Mouse (Mus musculus): ENCODE data around the gene Epb41l2. TPM values are rescaled to one million over a fixed set of nuclear protein-coding genes. Genes with fewer than 3 reads are reported as not detected.

Epb41l2 gene
- polyA plus RNA-seq, 1 experiment from 2014 or later, result 93.2 TPM

GRCm38 (mm10) chr10:25369691-25370090, 10.1 kb downstream of the Epb41l2 start:
- no peak for ATAC-seq (ENCODE audit: low FRiP score, low read depth)
- H3K4me1 ChIP-seq, result peaks cover 93% of the 10 kb centered on the region
- no peak overlapping the region for H3K27ac ChIP-seq
- H3K27me3 ChIP-seq, result no peaks in the 10 kb centered on the region
- H3K4me2 ChIP-seq (replicated peaks), result peak overlapping the region; percentile 4; the same call in 1 of the 2 replicates
- 56% methylated on average over 9 of the region's 9 CpGs for WGBS
- H3K9me3 ChIP-seq, result no peaks in the 10 kb centered on the region
- H3K4me3 ChIP-seq, result no peak overlapping the region
- no peak overlapping the region for H3K9ac ChIP-seq
- no peaks in the 10 kb centered on the region for H3K36me3 ChIP-seq

- Histone ChIP-seq H3K27me3 (no peaks in the 10 kb centered on the region), H3K36me3 (no peaks in the 10 kb centered on the region)
Observed at GRCm38 (mm10) chr10:25371336-25371735, 11.7 kb downstream of the Epb41l2 start.

GRCm38 (mm10) chr10:25371915-25372371, 12.3 kb downstream of the Epb41l2 start:
- no peaks in the 10 kb centered on the region for H3K27me3 ChIP-seq
- H3K27ac ChIP-seq, result peak overlapping the region; percentile 80; the same call in 1 of the 2 replicates
- no peaks in the 10 kb centered on the region for H3K36me3 ChIP-seq
- H3K4me3 ChIP-seq, result no peak overlapping the region
- H3K9me3 ChIP-seq, result no peaks in the 10 kb centered on the region
- H3K4me2 ChIP-seq (replicated peaks), result peak overlapping the region; percentile 51
- peaks cover 87% of the 10 kb centered on the region for H3K4me1 ChIP-seq
- H3K9ac ChIP-seq, result no peak overlapping the region
- peak; percentile 89 for ATAC-seq (ENCODE audit: low FRiP score, low read depth)
- WGBS, result 3% methylated on average over 3 of the region's 3 CpGs

More at GRCm38 (mm10) chr10:25371336-25371735, 11.7 kb downstream of the Epb41l2 start:
- Histone ChIP-seq H3K27ac (peak overlapping the region; percentile 85), H3K4me2 (replicated peaks) (peak overlapping the region; percentile 51), H3K4me1 (peaks cover 90% of the 10 kb centered on the region), H3K9me3 (no peaks in the 10 kb centered on the region), H3K9ac (no peak overlapping the region), H3K4me3 (no peak overlapping the region)
- no peak for ATAC-seq (ENCODE audit: low FRiP score, low read depth)
- 25% methylated on average over 2 of the region's 2 CpGs for WGBS

GRCm38 (mm10) chr10:25372510-25373148, 13.0 kb downstream of the Epb41l2 start:
- Histone ChIP-seq H3K4me1 (peaks cover 80% of the 10 kb centered on the region), H3K36me3 (peaks cover 5% of the 10 kb centered on the region), H3K27me3 (no peaks in the 10 kb centered on the region), H3K4me3 (no peak overlapping the region), H3K9ac (0 out of 2 replicates have a peak overlapping the region, but pooled peaks have one; percentile 25), H3K27ac (peak overlapping the region; percentile 80; the same call in 1 of the 2 replicates), H3K4me2 (replicated peaks) (peak overlapping the region; percentile 51), H3K9me3 (no peaks in the 10 kb centered on the region)
- 12% methylated on average over 10 of the region's 10 CpGs for WGBS
- peak; percentile 66 for ATAC-seq (ENCODE audit: low FRiP score, low read depth)

- no peaks in the 10 kb centered on the region for H3K9me3 ChIP-seq
- no peak overlapping the region for H3K4me3 ChIP-seq
- no peak overlapping the region for H3K9ac ChIP-seq
- H3K27me3 ChIP-seq, result no peaks in the 10 kb centered on the region
- H3K36me3 ChIP-seq, result peaks cover 25% of the 10 kb centered on the region
- 73% methylated on average over 4 of the region's 4 CpGs for WGBS
- ATAC-seq (ENCODE audit: low FRiP score, low read depth), result no peak
- no peak overlapping the region for H3K27ac ChIP-seq
- H3K4me2 ChIP-seq (replicated peaks), result no peak overlapping the region
- H3K4me1 ChIP-seq, result peaks cover 60% of the 10 kb centered on the region
Observed at GRCm38 (mm10) chr10:25375036-25375435, 15.4 kb downstream of the Epb41l2 start.

GRCm38 (mm10) chr10:25380746-25381481, 21.3 kb downstream of the Epb41l2 start:
- H3K36me3 ChIP-seq, result peaks cover 25% of the 10 kb centered on the region
- no peak overlapping the region for H3K27ac ChIP-seq
- H3K4me1 ChIP-seq, result peaks cover 42% of the 10 kb centered on the region
- WGBS, result 89% methylated on average over 6 of the region's 6 CpGs
- no peak overlapping the region for H3K4me2 ChIP-seq (replicated peaks)
- H3K9ac ChIP-seq, result no peak overlapping the region
- H3K9me3 ChIP-seq, result no peaks in the 10 kb centered on the region
- no peak for ATAC-seq (ENCODE audit: low FRiP score, low read depth)
- no peaks in the 10 kb centered on the region for H3K27me3 ChIP-seq
- H3K4me3 ChIP-seq, result no peak overlapping the region

GRCm38 (mm10) chr10:25381951-25382350, 22.4 kb downstream of the Epb41l2 start:
- Histone ChIP-seq H3K9me3 (no peaks in the 10 kb centered on the region), H3K4me3 (no peak overlapping the region), H3K4me2 (replicated peaks) (peak overlapping the region; percentile 46), H3K4me1 (peaks cover 47% of the 10 kb centered on the region), H3K9ac (no peak overlapping the region), H3K27me3 (no peaks in the 10 kb centered on the region), H3K27ac (peak overlapping the region; percentile 69), H3K36me3 (peaks cover 25% of the 10 kb centered on the region)
- ATAC-seq (ENCODE audit: low FRiP score, low read depth), result peak; percentile 34; the same call in 1 of the 2 replicates
- 19% methylated on average over 10 of the region's 10 CpGs for WGBS

GRCm38 (mm10) chr10:25383171-25383570, 23.6 kb downstream of the Epb41l2 start:
- Histone ChIP-seq H3K36me3 (peaks cover 14% of the 10 kb centered on the region), H3K27me3 (no peaks in the 10 kb centered on the region), H3K27ac (peak overlapping the region; percentile 48; the same call in 1 of the 2 replicates), H3K4me3 (no peak overlapping the region), H3K4me1 (peaks cover 58% of the 10 kb centered on the region), H3K9me3 (no peaks in the 10 kb centered on the region), H3K9ac (no peak overlapping the region), H3K4me2 (replicated peaks) (no peak overlapping the region)
- no peak for ATAC-seq (ENCODE audit: low FRiP score, low read depth)
- 74% methylated on average over 5 of the region's 5 CpGs for WGBS

GRCm38 (mm10) chr10:25384391-25384790, 24.8 kb downstream of the Epb41l2 start:
- no peak overlapping the region for H3K4me3 ChIP-seq
- peaks cover 2% of the 10 kb centered on the region; the same call in 1 of the 2 replicates for H3K36me3 ChIP-seq
- peaks cover 66% of the 10 kb centered on the region for H3K4me1 ChIP-seq
- peak overlapping the region; percentile 39 for H3K4me2 ChIP-seq (replicated peaks)
- no peak overlapping the region for H3K9ac ChIP-seq
- WGBS, result 24% methylated on average over 10 of the region's 10 CpGs
- peak overlapping the region; percentile 58; the same call in 1 of the 2 replicates for H3K27ac ChIP-seq
- no peaks in the 10 kb centered on the region for H3K9me3 ChIP-seq
- H3K27me3 ChIP-seq, result no peaks in the 10 kb centered on the region
- ATAC-seq (ENCODE audit: low FRiP score, low read depth), result no peak

- H3K9me3 ChIP-seq, result no peaks in the 10 kb centered on the region
- ATAC-seq (ENCODE audit: low FRiP score, low read depth), result peak; percentile 78
- no peaks in the 10 kb centered on the region for H3K27me3 ChIP-seq
- H3K4me1 ChIP-seq, result peaks cover 66% of the 10 kb centered on the region
- peak overlapping the region; percentile 49 for H3K4me2 ChIP-seq (replicated peaks)
- no peaks in the 10 kb centered on the region for H3K36me3 ChIP-seq
- peak overlapping the region; percentile 92 for H3K27ac ChIP-seq
- no peak overlapping the region for H3K4me3 ChIP-seq
- 10% methylated on average over 13 of the region's 13 CpGs for WGBS
- 0 out of 2 replicates have a peak overlapping the region, but pooled peaks have one; percentile 25 for H3K9ac ChIP-seq
Observed at GRCm38 (mm10) chr10:25385811-25386580, 26.4 kb downstream of the Epb41l2 start.

- Histone ChIP-seq H3K27ac (peak overlapping the region; percentile 92), H3K4me1 (peaks cover 63% of the 10 kb centered on the region)
- no peak for ATAC-seq (ENCODE audit: low FRiP score, low read depth)
Observed at GRCm38 (mm10) chr10:25386868-25387267, 27.3 kb downstream of the Epb41l2 start.

More at GRCm38 (mm10) chr10:25386868-25387267, 27.3 kb downstream of the Epb41l2 start:
- Histone ChIP-seq H3K4me3 (no peak overlapping the region), H3K27me3 (no peaks in the 10 kb centered on the region), H3K9ac (no peak overlapping the region), H3K9me3 (no peaks in the 10 kb centered on the region), H3K36me3 (no peaks in the 10 kb centered on the region), H3K4me2 (replicated peaks) (peak overlapping the region; percentile 49)
- WGBS, result 67% methylated on average over 4 of the region's 4 CpGs

Data from limb, embryonic 13.5 days (tissue).